Mouse (Mus musculus): ENCODE results near the gene Ptpn5.

The Ptpn5 gene

DNA sequence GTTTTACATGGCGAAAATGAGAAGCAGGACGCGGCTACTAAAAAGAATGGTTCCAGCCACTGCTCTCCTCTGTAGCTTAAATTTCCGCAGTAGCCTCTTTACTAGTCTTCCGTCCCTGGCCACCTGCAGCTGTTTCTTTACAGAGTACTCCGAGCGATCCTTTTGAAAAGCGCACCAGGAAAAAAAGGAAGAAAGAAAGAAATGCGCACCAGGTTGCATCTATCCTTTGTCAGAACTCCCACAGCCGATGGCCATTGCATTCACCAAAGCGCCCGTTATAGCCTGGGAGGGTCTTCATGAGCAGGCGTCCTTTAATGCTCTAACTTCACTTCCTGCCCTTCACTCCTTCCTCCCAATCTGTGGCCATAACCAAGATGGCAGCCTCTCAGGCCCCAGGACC, at the start of gene Ptpn5:
Gene Ptpn5, minus strand, starts transcription at position 354 of the 400 bp plus-strand sequence.
- DNase-seq: no peak

DNA sequence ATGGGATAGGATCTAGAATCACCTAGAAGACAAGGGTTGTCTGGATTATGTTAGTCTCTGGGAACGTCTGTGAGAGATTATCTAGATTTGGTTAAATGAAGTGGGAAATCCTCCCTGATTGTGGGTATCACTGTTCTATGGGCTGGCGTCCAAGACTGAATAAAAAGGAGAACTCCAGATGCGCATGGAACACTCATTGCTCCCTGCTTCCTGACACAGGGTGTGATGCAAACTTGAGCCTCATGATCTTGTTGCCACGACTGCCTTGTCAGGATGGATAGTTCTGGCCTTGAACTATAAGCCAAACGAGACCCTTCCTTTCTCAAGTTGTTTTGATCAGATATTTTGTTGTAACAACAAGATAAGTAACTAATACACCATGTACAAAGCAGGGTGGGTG, 37.3 kb upstream of the Ptpn5 start:
- DNase-seq: no peak

DNA sequence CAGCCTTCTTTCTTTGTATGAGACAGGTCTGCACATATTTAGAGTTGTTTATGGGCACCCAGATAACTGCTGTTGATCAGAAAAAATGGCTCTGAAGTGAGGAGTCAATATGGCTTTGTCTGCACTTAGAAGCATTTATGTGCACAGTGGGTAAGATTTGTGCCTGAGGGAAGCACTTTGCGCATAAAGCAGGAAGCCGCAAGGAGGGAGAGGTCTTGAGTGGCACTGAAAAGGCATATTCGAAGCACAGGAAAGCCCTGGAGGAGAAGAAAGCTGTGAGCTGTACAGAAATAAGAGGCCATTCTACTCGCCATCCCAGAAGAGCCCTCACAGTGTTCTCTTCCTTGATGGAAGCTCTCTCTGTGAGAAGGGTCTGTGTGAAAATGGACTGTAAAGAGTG, 31.5 kb upstream of the Ptpn5 start:
- DNase-seq: no peak

DNA sequence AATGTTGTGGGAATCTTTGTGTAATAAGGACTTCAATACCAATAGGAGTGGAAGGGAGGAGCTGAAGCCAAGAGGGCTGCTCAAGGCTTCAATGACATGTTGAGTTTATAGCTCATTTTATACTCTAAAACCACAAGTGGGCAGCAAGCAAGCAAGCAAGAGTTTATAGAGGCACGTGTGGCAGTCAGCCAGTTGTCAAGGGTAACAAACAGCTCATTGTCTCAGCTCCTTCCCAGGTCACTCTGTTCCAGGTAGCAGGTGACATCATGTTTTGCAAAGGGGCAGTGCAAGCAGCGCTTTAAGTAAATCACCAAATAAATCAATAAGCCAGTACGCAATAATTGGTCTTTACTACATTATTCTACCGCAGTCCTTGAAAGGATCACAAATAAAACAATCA, 29.7 kb upstream of the Ptpn5 start:
- DNase-seq: no peak

DNA sequence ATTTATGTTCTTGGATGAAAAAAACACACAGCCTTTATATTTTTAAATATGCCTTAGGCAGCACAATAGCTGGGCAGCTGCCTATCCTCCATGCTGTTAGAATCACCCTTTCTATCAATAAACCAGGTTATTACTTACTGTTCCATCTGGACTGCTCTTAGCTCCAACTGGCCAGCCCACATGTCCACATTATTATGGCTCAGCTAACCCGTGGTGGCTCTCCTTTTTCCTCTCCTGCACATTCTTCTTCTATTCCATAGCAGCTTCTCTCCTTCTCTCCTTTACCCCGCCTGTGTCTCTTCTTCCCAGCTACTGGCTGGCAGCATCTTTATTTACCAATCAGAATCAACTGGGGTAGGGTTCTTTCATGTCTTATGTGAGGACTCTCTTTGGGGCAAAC, 25.0 kb upstream of the Ptpn5 start:
- DNase-seq: no peak

DNA sequence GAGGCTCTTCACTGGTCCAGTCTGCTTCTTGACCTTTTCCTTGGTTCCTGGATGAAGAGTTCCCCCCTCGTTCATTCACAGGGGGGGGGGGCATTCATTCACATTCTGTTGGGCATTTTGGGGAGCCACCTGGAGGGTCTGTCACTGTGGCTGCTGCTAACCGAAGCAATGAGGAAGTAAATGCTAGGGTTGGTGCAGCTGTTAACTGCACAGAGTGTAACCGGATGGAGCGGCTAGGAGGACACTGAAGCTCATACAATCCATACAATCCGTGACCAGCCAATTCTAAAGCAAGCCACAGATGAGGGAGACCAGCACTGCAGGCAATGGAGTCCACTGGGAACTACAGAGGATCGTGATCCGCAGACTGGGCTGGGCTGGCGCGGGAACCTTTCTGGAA, 24.3 kb upstream of the Ptpn5 start:
- no peak for DNase-seq

DNA sequence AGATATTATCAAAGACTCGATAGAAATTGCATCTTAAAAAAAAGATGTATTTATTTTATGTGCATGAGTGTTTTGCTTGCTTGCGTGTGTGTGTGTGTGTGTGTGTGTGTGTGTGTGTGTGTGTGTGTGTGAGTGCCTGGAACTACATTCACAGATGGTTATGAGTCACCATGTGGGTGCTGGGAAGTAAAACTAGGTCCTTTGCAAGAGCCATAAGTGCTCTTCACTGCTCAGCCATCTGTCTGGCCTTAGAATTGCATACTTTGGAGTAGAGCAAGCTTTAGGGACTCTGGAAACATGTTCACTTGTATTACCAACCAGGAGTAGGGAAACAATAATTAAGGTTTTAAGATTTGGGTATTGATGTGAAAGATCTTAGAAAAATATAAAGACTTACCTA, 22.4 kb upstream of the Ptpn5 start:
- peak; percentile 70 for DNase-seq

DNA sequence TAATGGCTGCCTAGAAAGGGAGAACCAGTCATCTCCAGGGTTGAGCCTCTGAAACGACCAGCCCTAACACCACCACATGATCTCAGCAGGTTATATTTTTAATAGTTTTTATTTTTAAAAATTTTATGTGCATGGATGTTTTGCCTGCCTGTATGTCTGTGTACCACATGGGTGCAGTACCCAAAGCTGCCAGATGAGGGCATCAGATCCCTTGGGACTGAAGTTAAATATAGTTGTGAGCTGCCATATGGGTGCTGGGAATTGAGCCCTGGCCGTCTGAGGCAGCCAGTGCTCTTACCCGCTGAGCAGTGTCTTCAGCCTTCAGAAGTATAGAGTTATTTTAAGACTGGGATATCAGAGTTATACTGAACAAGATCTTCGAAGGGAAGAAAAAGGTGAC, 21.9 kb upstream of the Ptpn5 start:
- DNase-seq: no peak

DNA sequence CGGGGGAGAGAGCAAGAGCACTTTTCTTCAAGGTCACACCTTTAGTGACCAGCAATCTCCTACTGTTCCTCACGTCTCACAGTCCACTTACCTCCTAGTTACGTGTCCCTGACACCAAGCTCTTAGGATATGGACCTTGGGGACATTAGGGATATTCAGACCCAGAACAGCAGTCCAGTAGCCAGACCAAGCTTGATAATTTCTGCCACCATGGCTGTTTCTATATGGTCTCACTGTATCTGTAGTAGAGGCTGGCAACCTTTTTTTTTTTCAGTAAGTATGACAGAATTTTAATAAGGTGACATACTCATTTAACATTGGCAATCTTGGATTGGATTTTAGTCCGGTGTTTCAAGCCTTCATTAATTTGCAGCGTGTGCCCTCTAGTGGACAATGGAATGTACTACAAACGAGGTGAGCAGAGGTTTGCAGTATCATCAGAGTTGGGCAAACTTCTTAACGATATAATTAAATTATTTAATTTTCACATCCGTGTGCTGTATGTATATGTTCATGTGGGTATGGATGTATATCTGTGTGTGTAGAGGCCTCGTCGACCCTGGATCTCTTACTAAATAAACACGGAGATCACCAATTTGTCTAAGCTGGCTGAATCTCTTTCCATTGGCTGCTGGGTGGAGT, 17.1 kb upstream of the Ptpn5 start:
- DNase-seq: peak; percentile 46

DNA sequence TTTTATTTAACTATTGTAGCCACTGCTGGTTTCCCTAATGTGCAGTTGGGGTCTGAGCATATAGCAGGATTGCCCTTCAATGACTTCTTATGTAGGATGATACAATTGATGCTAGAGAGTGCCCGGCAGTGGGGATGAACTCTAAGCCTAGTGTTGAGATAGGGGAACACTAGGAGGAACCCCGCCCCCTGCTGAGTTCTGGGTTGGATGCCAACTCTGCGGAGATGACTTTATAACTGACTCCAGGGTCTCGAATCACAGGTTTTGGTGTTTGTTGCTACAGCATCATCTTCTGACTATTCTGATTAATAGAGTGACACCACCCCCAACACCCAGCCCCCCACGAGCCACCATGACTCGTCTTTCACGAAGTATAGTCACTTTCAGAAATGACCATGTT, 14.8 kb upstream of the Ptpn5 start:
- no peak for DNase-seq

DNA sequence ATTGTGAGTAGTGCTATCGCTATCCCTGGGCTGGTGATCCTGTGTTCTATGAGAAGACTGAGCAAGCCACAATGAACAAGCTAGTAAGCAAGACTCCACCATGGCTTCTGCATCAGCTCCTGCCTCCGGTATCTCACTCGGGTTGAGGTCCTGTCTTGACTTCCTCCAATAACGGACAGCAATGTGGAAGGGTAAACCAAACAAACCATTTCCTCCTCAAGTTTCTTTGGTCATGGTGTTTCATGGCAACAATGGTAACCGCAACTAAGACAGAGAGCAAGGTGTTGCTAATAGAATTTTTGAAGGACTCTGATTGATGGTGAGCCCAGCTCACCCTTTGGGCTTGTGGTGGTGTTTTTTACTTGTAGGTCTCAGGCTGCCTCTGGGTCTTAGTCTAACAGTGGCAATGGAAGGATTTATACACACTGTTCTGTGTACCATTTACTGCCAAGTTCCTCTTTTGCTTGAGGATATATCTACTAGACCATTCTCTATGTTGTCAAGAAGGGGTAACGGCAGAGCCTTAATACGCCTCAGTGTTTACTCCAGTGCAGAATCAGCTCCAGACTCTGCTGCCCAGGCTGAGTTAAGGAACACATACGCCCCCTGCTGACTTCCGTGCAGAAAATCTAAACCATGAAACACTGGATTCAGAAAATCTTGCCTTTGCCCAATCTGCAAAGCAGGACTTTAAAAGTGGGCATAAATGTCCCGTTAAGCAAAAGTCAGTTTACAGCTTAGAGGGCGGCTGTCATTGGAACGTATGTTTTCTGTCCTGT, 12.7 kb upstream of the Ptpn5 start:
- DNase-seq: peak; percentile 62

DNA sequence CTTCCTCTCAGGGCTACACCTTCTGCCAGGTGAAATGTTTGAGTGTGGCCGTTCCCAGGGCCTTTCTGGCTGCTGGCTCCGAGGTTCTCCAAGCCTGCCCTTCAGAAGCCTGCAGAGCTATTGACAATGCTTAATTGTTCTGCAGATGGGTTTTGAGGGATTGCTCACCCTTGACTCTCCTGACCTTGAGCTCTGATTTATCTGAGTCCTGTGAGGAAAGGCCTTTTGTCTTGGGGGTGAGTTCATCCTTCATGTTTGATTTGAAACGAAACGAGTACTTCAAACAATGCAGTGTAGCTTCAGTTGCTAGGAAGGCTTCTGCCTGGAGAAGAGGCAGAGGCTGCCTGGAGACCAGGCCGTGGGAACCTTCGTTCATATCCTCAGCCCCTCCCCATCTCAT, 10.8 kb upstream of the Ptpn5 start:
- no peak for DNase-seq

DNA sequence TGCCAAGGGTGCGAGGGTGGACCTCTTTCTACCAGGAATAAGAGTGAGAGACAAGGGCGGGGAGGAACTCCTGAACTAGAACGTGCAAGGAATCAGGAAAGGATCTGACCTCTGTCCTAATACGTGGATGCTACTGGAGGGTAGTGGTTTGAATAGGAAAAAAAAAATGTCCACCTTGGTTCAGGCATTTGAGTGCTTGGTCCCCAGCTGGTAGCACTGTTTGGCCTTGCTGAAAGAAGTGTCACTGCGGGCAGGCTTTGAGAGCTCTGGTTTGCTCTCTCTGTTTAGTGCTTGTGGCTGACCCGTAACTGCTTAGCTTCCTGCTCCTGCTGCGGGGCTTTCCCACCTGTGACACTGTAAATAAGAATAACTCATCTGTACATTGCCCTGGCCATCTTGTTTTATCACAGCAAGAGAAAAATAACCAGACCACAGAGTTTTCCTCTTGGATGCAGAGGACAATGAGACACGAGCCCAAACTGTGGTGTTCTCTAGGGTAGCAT, 6.4 kb upstream of the Ptpn5 start:
- no peak for DNase-seq

DNA sequence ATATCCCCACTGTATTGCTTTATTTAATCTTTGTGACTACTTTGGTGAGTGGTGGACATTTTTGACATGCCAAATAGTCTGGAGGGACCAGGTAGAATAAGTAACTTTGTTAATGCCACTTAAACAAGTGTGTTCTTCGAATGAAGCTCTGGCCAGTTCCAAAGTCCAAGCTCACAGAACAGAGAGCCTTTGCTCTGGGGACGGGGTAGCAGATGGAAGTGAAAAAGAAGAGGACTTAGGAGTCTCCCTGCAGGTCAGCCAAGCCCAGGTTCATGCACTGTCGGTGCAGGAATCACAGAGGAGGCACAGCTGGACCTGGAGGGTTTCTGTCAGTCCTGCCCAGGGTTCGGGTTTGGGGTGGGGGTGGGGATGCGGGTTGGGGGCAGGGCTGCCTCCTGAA, 1.1 kb upstream of the Ptpn5 start:
- no peak for DNase-seq

DNA sequence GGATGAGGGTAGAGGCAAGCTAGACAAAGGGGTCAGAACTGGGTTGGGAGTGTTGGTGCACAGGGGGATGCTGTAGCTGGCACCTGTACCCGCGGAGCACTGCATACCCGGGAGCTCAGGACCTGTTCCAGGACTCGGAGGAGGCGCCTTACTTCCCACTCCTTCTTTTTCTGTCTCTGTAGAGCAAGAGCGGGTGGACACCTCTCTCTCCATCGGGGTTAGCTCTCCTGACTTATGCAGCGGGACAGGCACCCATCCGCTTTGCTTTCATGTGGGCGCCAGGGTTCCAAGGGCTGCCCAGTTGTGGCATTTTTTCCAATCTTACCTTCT, 588 bp downstream of the Ptpn5 start:
- DNase-seq: peak; percentile 77

DNA sequence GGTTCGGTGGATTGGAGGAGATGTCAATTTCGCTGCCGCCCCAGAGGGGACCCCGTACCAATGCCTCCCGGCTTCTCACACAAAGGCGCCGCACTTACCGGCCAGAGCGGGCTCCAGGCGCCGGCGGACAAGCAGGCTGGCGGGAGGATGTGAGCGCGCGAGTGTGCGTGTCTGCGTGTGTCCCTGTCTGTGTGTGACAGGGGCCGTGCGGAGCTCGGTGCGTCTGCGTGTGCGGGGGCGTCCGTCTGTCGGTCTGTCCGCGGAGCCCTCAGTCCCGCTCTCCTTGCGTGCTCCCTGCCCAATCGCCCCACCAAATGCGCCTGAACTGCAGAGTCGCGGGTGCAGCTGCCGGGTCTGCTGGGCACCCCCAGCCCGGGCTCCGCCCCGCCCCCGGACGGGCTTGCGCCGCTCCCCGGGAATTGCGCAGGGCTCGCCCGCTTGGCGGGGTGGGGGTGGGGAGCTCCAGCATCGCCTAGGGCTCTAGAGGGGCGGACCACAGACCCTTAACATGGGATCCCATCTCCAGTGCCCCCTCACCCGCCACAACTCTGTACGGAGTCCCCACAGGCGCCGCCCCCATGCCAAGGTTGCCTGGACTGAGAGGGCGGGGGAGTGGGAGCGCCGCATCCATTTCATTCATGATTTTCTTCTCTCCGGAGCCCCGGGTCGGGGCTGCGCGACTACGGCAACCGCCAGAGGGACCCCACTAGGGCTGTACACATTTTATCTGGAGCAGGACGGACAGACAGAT, 1.1 kb downstream of the Ptpn5 start:
- peak; percentile 75 for DNase-seq

DNA sequence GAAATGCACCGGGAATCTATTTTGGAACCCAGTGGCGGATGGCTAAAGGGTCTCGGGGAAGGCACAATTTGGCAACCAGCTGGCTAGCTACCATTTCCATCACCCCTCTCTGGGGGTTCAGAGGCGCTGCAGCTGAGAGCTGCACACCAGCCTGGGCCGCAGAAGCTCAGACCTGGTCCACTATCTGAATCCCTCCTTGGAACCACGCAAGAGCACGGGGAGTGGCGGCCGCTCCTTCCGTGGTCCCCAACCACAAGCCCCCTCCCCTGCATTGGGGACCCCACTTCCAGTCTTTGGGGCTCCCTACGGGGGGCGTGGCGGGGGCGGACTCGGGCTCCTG, 1.7 kb downstream of the Ptpn5 start:
- DNase-seq: no peak

DNA sequence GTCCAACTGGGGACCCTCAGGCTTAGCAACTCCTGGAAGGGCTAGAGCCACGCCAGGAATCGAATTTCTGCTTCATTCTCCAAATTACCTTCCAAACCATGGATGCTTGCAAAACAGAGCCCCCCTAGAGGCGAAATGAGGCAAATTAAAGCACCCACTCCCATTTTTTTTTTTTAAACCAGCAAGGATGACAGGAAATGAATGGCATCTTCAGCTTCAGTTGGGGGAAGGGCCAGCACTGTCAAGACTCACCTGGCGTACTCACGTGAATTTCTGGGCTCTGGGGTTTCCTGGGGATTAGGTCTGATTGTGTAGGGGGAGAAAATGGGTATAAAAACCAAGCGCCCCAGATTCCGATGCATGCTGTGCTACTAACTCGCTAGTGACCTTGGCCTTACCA, 2.2 kb downstream of the Ptpn5 start:
- no peak for DNase-seq

DNA sequence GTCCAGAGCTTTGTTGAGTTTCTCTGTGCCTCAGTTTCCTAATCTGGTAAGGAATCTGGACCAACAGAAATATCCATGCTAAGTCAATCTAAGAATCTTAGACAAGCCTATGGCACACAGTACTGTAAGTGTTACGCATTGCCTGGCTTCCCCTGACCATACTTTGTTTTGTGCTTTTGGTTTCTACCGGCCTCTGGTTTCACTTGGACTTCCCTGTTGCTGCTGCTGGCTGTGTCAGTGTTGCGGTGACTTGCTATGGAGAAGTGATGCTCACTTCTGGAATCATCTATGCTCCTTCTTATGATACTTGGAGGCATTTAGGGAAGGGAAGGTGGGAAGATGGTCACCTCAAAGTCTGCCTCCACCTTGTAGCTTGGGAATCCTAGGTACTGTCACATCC, 11.5 kb downstream of the Ptpn5 start:
- no peak for DNase-seq

DNA sequence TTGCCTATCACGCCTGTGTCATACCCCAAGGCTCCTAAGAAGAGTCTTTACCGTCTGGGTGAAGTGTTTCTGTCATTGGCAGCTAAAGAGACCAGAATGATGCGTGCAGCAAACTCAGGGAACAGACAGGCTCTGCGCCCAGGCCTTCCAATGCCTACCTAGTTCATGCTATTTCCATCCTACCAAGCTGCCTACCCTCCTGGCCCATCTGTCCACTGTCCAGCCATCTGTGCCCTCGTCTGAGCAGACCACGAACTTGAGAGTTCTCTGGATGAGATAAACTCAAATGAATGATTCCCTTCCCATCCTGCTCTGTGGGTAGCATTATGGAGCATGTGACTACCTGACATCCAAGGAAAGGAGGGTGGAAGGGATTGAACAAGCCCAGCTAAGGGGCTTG, 16.8 kb downstream of the Ptpn5 start:
- no peak for DNase-seq

DNA sequence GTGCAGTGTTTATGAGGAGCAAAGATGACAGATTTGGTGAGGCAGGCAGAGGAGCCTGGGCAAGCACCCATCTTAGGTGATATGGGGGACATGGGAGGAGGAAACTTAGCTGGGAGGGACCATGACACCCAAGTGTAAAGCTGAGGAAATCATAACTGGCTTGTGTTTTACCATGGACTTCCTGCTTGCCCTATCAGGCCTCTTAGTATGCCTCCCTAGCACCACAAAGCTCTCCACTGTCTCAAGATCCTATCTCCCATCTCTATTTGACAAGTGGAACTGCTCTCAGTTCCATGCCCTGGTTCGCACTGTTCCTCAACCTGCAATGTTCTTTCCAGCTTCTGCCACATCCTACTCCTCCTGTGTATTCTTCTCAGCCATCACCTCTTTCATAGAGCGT, 18.0 kb downstream of the Ptpn5 start:
- no peak for DNase-seq

DNA sequence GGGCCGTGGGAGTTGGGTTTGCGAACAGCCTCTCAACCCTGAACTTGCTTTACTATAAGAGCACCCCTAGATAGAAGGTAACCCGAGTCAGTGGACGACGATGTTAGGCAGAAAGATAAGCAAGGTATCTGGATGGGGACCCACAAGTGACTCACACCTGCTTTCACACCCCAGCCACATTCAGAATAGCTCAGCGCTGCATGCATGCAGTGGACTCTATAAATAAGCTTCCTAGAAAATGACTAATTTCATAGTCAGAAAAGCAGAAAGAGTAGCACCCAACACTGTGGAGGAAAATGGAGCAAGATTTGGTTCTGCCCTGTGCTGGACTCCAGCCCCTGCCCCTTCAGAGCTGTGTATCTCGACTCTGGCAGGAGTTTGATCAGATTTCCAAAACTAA, 20.1 kb downstream of the Ptpn5 start:
- DNase-seq: peak; percentile 74

DNA sequence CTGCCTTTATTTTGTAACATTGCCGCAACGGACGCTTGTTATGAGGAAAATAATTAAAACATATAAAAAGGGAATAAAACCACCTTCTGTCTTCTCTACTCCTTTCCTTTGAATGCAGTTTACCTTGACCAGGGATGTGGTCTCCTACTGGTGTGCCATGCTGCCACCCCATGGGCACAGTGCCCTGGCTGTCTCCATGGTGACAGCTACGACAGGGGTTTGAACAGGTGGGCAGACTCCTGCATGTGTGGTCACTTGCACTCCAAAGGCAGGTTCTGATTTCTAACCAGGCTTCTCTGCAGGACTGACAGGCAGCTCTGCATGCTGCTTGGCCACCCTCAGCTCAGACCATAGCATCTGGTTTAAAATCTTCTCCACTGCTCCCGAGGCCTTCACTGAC, 21.4 kb downstream of the Ptpn5 start:
- DNase-seq: no peak

DNA sequence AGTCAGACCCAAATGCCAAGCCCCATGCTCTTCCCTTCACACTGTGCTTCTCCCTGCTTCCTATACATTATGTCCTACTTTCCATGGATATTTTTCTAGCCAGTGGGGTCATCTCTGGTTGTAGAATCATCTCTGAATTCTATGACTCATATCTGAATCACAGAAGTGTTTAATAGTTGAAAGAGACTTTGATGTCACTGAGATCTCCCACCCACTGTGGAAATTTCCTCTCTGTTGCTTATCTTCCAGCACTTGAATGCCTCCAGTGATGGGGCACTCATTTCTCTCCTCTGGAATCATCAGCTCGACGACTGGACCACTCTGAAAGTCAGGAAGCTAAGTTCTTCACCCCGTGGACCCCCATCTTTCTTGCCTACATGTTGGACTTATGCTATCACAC, 22.4 kb downstream of the Ptpn5 start:
- DNase-seq: no peak

All from right cerebral cortex, adult 18-20 months (tissue).